Mouse (Mus musculus) mouse embryonic stem cell (cell line): ENCODE data around the gene Wfdc21.

ENCODE experiments used
- in situ Hi-C, 2 experiments: fragments of 300-500 bp; cut with MboI; formaldehyde crosslinking; loops; 1 replicate in 1 of 2; 3 replicates in 1 of 2; pipeline ENCODE4 v1.14.3; 2019 to 2020; ENCODE audit warnings: low sequenced_read_pairs in 2 of 2, low pct_unique_long_range_greater_than_20kb in 1 of 2, mixed read lengths in 1 of 2; ENCODE audit not compliant: unreplicated experiment in 1 of 2

Wfdc21 gene

GRCm38 (mm10) chr11:83788331-83788730 lies 41.6 kb downstream of the Wfdc21 start:
- in situ Hi-C loops: loop anchor here in 1 of 2 experiments (25.0 kb wide), 1 partner anchor 149 kb away; the partner anchor contains the start of gene Ddx52

GRCm38 (mm10) chr11:83789259-83789658 lies 42.5 kb downstream of the Wfdc21 start:
- in situ Hi-C loops: loop anchor here in 1 of 2 experiments (25.0 kb wide), 1 partner anchor 148 kb away; the partner anchor contains the start of gene Ddx52

- in situ Hi-C loops: loop anchor here in 1 of 2 experiments (25.0 kb wide), 1 partner anchor 146 kb away; the partner anchor contains the start of gene Ddx52
These were observed 44.4 kb downstream of the Wfdc21 start for GRCm38 (mm10) chr11:83791133-83791532.

- in situ Hi-C loops: loop anchor here in 1 of 2 experiments (25.0 kb wide), 1 partner anchor 145 kb away; the partner anchor contains the start of gene Ddx52
These were observed 45.7 kb downstream of the Wfdc21 start for GRCm38 (mm10) chr11:83792316-83792914.

- in situ Hi-C loops: loop anchor here in 1 of 2 experiments (25.0 kb wide), 1 partner anchor 144 kb away; the partner anchor contains the start of gene Ddx52
These were observed 46.5 kb downstream of the Wfdc21 start for GRCm38 (mm10) chr11:83793264-83793663.

GRCm38 (mm10) chr11:83796112-83796511 lies 49.4 kb downstream of the Wfdc21 start:
- in situ Hi-C loops: loop anchor here in 1 of 2 experiments (25.0 kb wide), 1 partner anchor 141 kb away; the partner anchor contains the start of gene Ddx52

GRCm38 (mm10) chr11:83796980-83797608 lies 50.4 kb downstream of the Wfdc21 start:
- in situ Hi-C loops: loop anchor here in 1 of 2 experiments (25.0 kb wide), 1 partner anchor 140 kb away; the partner anchor contains the start of gene Ddx52

- in situ Hi-C loops: loop anchor here (10.0 to 25.0 kb wide), 3 partner anchors 125 to 237 kb away; partner anchors contain the start of gene Ddx52 (in 1 of the 2)
These were observed 53.2 kb downstream of the Wfdc21 start for GRCm38 (mm10) chr11:83799871-83800430.

- in situ Hi-C loops: loop anchor here in 1 of 2 experiments (10.0 to 25.0 kb wide), 2 partner anchors 123 to 235 kb away; no protein-coding TSS in a partner anchor
These were observed 55.4 kb downstream of the Wfdc21 start for GRCm38 (mm10) chr11:83802166-83802565.
